Mouse (Mus musculus) CD4-positive, CD25-positive, alpha-beta regulatory T cell, adult 2 months (primary cell): ENCODE data around the gene Naa38.

Source experiments
- DNase-seq: peaks from one replicate; pipeline ENCODE4 v3.0.0-alpha.2; 2012; ENCODE audit warnings: low read depth, low spot score

Naa38 gene

GRCm38 (mm10) chr11:69400083-69400850, 5.0 kb downstream of the Naa38 start:
- DNase-seq = peak; percentile 32

- peak; percentile 98 for DNase-seq
These were observed 5.9 kb downstream of the Naa38 start for GRCm38 (mm10) chr11:69401210-69401637.

GRCm38 (mm10) chr11:69401987-69402386, 6.7 kb downstream of the Naa38 start:
- peak; percentile 29 for DNase-seq

- DNase-seq = peak; percentile 25
These were observed 8.7 kb downstream of the Naa38 start for GRCm38 (mm10) chr11:69403691-69404594.

GRCm38 (mm10) chr11:69404595-69405396, 9.5 kb downstream of the Naa38 start:
- no peak for DNase-seq

GRCm38 (mm10) chr11:69405397-69406200, 10.3 kb downstream of the Naa38 start:
- DNase-seq = peak; percentile 19

GRCm38 (mm10) chr11:69406282-69406681, 11.0 kb downstream of the Naa38 start:
- peak; percentile 18 for DNase-seq

- peak; percentile 18 for DNase-seq
These were observed 11.8 kb downstream of the Naa38 start for GRCm38 (mm10) chr11:69406867-69407723.

- no peak for DNase-seq
These were observed 12.4 kb downstream of the Naa38 start for GRCm38 (mm10) chr11:69407724-69408004.

- peak; percentile 92 for DNase-seq
These were observed 13.5 kb downstream of the Naa38 start for GRCm38 (mm10) chr11:69408541-69409377.

- peak; percentile 96 for DNase-seq
These were observed 14.2 kb downstream of the Naa38 start for GRCm38 (mm10) chr11:69409378-69410044.

GRCm38 (mm10) chr11:69410045-69410309, 14.7 kb downstream of the Naa38 start:
- no peak for DNase-seq

- DNase-seq = peak; percentile 94
These were observed 15.2 kb downstream of the Naa38 start for GRCm38 (mm10) chr11:69410310-69411072.

- peak; percentile 88 for DNase-seq
These were observed 15.8 kb downstream of the Naa38 start for GRCm38 (mm10) chr11:69411073-69411535.

GRCm38 (mm10) chr11:69411538-69412203, 16.4 kb downstream of the Naa38 start:
- peak; percentile 86 for DNase-seq

- DNase-seq = no peak
These were observed 17.3 kb downstream of the Naa38 start for GRCm38 (mm10) chr11:69412548-69412947.
